Mouse (Mus musculus) erythroid progenitor cell, adult 5-6 weeks (primary cell): ENCODE results near the gene Dusp16. TPM values are rescaled to one million over a fixed set of nuclear protein-coding genes. Genes with fewer than 3 reads are reported as not detected.

Experiments used
- ATAC-seq: replicated peaks from 2 replicates; pipeline ENCODE4 v1.8.0; 2016; ENCODE audit warnings: moderate number of reproducible peaks, mild to moderate bottlenecking, moderate TSS enrichment, inconsistent platforms; ENCODE audit not compliant: poor library complexity, low FRiP score, severe bottlenecking
- total RNA-seq, 2 experiments: library from RNA; stranded (forward) in 1 of 2; stranded (reverse) in 1 of 2; fragments of 150-400 nt in 1 of 2; fragments of 186-747, 209-891 nt in 1 of 2; gene quantifications; 2 replicates each; pipeline versions ENCODE4 v1.2.3 to v1.2.4; 2015 to 2017; ENCODE audit warnings: low replicate concordance in 2 of 2

The Dusp16 gene
- total RNA-seq, 2 experiments from 2014 or later, result 2.9 TPM; not detected in 1

GRCm38 (mm10) chr6:134751087-134751486, 41.3 kb downstream of the Dusp16 start:
- no peak for ATAC-seq

- no peak for ATAC-seq
Observed at GRCm38 (mm10) chr6:134748126-134748525, 44.3 kb downstream of the Dusp16 start.

GRCm38 (mm10) chr6:134745876-134746275, 46.5 kb downstream of the Dusp16 start:
- ATAC-seq, result no peak

DNA sequence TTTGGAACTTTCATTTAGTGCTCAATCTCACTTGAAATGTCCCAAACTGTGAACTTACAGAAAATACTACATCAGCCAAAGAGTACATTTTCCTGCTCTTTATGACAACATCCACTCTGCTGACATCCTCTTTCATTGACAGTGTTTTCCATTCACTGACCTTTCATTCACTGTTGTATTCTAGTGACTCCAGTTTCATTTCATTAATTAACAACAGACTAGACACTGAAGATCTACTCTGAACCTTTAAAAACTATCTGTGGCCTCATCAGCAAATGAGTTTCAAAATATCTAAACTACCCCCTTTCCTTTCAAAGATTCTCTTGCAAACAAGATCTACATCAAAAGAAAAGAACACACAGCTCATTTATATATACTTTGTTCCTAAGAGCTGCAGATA, 48.9 kb downstream of the Dusp16 start:
- no peak for ATAC-seq

DNA sequence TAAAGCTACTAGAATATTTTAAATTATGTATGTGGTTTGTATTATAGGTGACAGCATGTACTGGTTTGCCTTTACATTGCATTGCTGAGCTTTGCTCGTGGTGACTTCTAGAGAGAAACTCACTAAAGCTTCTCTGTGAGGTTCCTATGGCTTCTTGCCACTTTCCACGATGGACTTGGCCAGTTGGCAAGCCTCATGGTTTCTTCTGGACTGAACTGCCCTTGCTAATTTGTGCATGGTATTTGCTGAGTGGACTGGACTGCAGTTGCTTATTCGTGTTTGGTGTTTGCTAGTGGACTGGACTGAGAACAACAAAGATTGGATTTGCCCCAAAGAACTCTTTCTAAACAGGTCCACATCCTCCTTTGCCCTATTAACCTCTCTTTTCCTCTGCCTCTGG, 55.6 kb downstream of the Dusp16 start:
- no peak for ATAC-seq

- no peak for ATAC-seq
Observed at GRCm38 (mm10) chr6:134733800-134734221, 58.6 kb downstream of the Dusp16 start.

- no peak for ATAC-seq
Observed at GRCm38 (mm10) chr6:134732813-134733212, 59.6 kb downstream of the Dusp16 start.

- no peak for ATAC-seq
Observed at GRCm38 (mm10) chr6:134730978-134731377, 61.4 kb downstream of the Dusp16 start.

GRCm38 (mm10) chr6:134725406-134725805, 67.0 kb downstream of the Dusp16 start:
- ATAC-seq, result no peak

DNA sequence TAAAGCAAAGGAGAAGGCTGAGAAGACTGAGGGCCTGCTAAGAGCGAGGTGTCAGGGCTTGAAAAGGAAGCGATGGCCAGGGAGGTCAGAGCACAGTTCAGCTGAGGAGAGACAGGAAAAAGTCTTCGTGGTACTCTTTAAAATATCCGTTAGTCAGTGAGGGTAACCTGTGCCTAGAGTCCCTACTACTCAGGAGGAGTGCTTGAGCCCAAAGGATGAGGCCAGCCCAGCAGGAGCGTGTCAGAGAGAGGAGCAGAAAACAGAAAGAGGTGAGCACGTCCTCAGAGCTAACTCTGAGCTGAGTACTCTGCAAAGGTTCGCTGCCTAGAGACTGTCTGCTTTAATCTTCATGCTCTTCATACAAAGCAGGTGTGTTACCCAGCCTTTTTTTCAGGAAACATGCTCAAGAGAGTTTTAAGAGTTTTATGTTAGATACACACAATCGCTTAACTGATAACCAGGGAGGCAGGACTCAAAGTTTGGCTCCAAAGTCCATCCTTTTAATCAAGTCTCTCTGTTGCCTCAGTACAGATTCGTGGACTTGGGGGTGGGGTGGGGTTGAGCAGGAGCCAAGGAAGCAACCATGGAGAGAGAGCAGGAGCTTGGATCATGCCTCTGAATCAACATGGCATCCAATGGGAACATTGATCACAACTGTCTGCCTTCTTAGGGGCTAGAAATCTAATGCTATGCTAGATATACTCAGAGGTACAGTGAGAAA, 68.4 kb downstream of the Dusp16 start:
- ATAC-seq, result no peak

- ATAC-seq, result no peak
Observed at GRCm38 (mm10) chr6:134723326-134723725, 69.1 kb downstream of the Dusp16 start.

GRCm38 (mm10) chr6:134722906-134723305, 69.5 kb downstream of the Dusp16 start:
- no peak for ATAC-seq

- ATAC-seq, result no peak
Observed at GRCm38 (mm10) chr6:134721729-134722269, 70.6 kb downstream of the Dusp16 start.

DNA sequence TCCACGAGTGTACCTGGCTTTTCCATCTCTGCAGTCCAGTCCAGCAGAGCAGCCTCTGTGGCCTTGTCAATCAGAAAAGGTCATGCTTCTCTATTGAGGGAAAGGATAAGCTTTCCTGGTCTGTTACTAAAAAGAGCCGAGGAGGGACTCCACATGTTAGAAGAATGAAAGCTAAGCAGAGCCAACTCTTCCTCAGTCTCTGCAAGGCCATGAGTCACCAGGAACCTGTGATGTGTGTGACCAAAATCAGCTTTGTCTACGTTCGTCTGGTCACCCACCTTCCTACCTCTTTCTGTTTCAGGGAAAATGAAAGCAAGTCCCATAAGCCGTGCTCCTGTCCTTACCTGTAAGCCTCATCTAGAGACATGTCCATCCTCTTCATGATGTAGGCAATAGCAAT, 72.3 kb downstream of the Dusp16 start:
- ATAC-seq, result no peak

DNA sequence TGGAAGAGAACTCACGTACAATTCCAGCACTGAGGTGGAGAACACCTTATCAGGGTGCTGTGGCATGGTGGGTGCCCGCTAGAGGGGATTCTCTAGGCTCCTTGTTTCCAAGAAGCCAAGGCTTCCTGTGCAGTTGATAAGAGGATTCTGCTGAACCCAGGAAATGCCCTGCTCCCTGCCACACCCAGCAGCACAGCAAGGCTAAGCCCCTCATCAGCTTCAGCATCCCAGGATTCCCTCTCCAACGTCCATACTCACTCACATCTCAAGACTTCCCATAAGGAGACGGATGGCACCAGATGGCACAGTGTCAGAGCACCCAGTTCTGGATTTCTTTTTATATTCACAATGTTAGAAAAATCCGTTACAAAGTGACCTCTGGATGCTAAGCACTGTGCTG, 73.3 kb downstream of the Dusp16 start:
- no peak for ATAC-seq

GRCm38 (mm10) chr6:134718668-134719065, 73.8 kb downstream of the Dusp16 start:
- ATAC-seq, result no peak

- no peak; the same call in 1 of the 2 replicates for ATAC-seq
Observed at GRCm38 (mm10) chr6:134717886-134718667, 74.3 kb downstream of the Dusp16 start.

GRCm38 (mm10) chr6:134716168-134716587, 76.2 kb downstream of the Dusp16 start:
- ATAC-seq, result no peak

- ATAC-seq, result no peak
Observed at GRCm38 (mm10) chr6:134713897-134714296, 78.5 kb downstream of the Dusp16 start.

DNA sequence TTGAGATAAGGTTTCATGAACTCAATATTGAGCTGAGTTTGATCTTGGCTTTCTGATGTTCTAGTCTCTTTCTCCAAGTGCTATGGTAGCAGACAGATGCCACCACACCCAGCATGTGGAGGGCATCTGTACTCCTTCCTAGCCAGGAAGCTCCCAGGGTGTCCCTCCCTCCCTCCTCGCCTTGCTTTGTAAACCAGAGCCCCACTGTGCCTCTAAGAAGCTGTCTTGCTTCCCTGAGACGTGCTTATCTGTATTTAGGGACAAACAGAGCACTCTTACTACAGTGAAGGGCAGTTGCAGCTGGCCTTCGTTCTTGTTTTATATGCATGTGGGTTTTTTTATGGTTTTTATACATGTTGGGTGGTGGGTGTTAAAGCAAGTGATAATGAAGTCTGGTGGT, 79.1 kb downstream of the Dusp16 start:
- no peak for ATAC-seq

- no peak for ATAC-seq
Observed at GRCm38 (mm10) chr6:134710020-134710419, 82.4 kb downstream of the Dusp16 start.
